Comparison of ENCODE assay signal across 25 mouse cellular contexts in genomic region chr1:183207141-183207540, GRCm38 (mm10). TPM values are rescaled to one million over a fixed set of nuclear protein-coding genes. Genes with fewer than 3 reads are reported as not detected.
DNase-seq lines count a peak whose midpoint lies in the region; ATAC-seq and TF ChIP-seq lines count a peak whose summit lies in the region.
"Had no signal": no experiment of that assay in that cellular context is flagged by ENCODE, and none has a peak within 500 bp of the region (broad histone marks: within the 10 kb centered on the region; RNA-seq: fewer than 3 reads in every experiment).

No protein-coding gene starts in this region.

- no peak for TF ChIP-seq EP300 in MEL (IDR thresholded peaks at IDR 0.05; ENCODE audit: low read depth in 1 of 2, low read length in 2 of 2)

- DNase-seq in adrenal gland, adult (ENCODE audit: inconsistent age in 2 of 2, low spot score in 1 of 2) = peak; percentile 11 to 71
- DNase-seq in adrenal gland, adult 18-20 months (ENCODE audit: low spot score in 2 of 2) = no peak
- DNase-seq in MEL (ENCODE audit: low read depth, low spot score) = no peak
- peak; percentile 19 for DNase-seq in adrenal gland, postnatal 14 days
- DNase-seq in lung, adult 2 months = no peak
- DNase-seq in urinary bladder, postnatal 4 days (ENCODE audit: low spot score in 2 of 2) = no peak
- DNase-seq in thymus, postnatal 14 days = no peak
- DNase-seq: cerebellum, adult 11 months; cerebellum, adult 9-11 months; embryo, embryonic 11 days; heart, postnatal 14 days; kidney, adult 18-20 months; kidney, postnatal 4 days; layer of hippocampus, postnatal 36 days; left cerebral cortex, postnatal 4 days; lung, postnatal 36 days; thymus, adult 2 months had no signal

- no peaks in the 10 kb centered on the region for H3K27me3 ChIP-seq in MEL (ENCODE audit: control insufficient read depth in 1 of 2, insufficient read depth in 2 of 2, low read length in 2 of 2)
- H3K27me3 ChIP-seq: embryonic facial prominence, embryonic 12.5 days; liver, embryonic 15.5 days; megakaryocyte, embryonic 14.5 days; midbrain, embryonic 13.5 days had no signal

- peak overlapping the region; percentile 35 for H3K9ac ChIP-seq in MEL (ENCODE audit: control insufficient read depth, low read depth, low read length, poor library complexity, severe bottlenecking)
- H3K9ac ChIP-seq: embryonic facial prominence, embryonic 12.5 days; liver, embryonic 15.5 days; midbrain, embryonic 13.5 days had no signal

- H3K4me1 ChIP-seq in MEL (ENCODE audit: control insufficient read depth in 1 of 2, insufficient read depth in 2 of 2, low read length in 2 of 2) = peaks cover 9 to 10% of the 10 kb centered on the region in 2 experiments
- no peaks in the 10 kb centered on the region for H3K4me1 ChIP-seq in lung, adult 2 months (ENCODE audit: control insufficient read depth, insufficient read depth, low read length)
- H3K4me1 ChIP-seq: embryonic facial prominence, embryonic 12.5 days; hindbrain, embryonic 10.5 days; megakaryocyte, embryonic 14.5 days; midbrain, embryonic 13.5 days had no signal

- no peaks in the 10 kb centered on the region for H3K9me3 ChIP-seq in MEL (replicated peaks; ENCODE audit: insufficient read depth, low read length)
- H3K9me3 ChIP-seq: embryonic facial prominence, embryonic 12.5 days; hindbrain, embryonic 10.5 days; liver, embryonic 15.5 days; megakaryocyte, embryonic 14.5 days; midbrain, embryonic 13.5 days had no signal

- TF ChIP-seq RAD21 in MEL (IDR thresholded peaks at IDR 0.05; ENCODE audit: low read depth, low read length) = no peak

- H3K27ac ChIP-seq in MEL (ENCODE audit: control insufficient read depth, low read depth, low read length) = peak overlapping the region; percentile 53
- H3K27ac ChIP-seq: embryonic facial prominence, embryonic 12.5 days; hindbrain, embryonic 10.5 days; liver, embryonic 15.5 days; midbrain, embryonic 13.5 days had no signal

- H3K79me2 ChIP-seq in MEL (ENCODE audit: control insufficient read depth, insufficient read depth, low read length, poor library complexity) = no peaks in the 10 kb centered on the region; the same call in none of the 2 replicates

- TF ChIP-seq CTCF in MEL (IDR thresholded peaks at IDR 0.05 in 2 of 3, conservative IDR thresholded peaks at IDR 0.05 in 1 of 3; ENCODE audit: control insufficient read depth in 1 of 3, insufficient read depth in 1 of 3, low read depth in 2 of 3, low read length in 3 of 3, poor library complexity in 1 of 3, severe bottlenecking in 1 of 3) = no peak
- TF ChIP-seq CTCF in lung, adult 2 months (IDR thresholded peaks at IDR 0.05; ENCODE audit: insufficient read depth, low read length) = no peak

- no peak for TF ChIP-seq POLR2A in MEL (IDR thresholded peaks at IDR 0.05; ENCODE audit: control insufficient read depth in 1 of 2, insufficient read depth in 1 of 2, low read depth in 1 of 2, low read length in 2 of 2, poor library complexity in 1 of 2)
- TF ChIP-seq POLR2A in lung, adult 2 months (IDR thresholded peaks at IDR 0.05; ENCODE audit: borderline replicate concordance, extremely low read depth, low read depth, low read length) = no peak

- ATAC-seq in megakaryocyte progenitor cell, adult 5-6 weeks (replicated peaks; ENCODE audit: poor library complexity) = peak; percentile 30
- ATAC-seq: forebrain, embryonic 16.5 days; hindbrain, embryonic 16.5 days; midbrain, embryonic 13.5 days had no signal

- H3K36me3 ChIP-seq in MEL (ENCODE audit: control insufficient read depth in 1 of 2, insufficient read depth in 2 of 2, low read length in 2 of 2) = peaks cover 0 to 13% of the 10 kb centered on the region in 2 experiments; a peak in 3 of 4 replicates
- H3K36me3 ChIP-seq: embryonic facial prominence, embryonic 12.5 days; liver, embryonic 15.5 days; midbrain, embryonic 13.5 days had no signal

- WGBS in lung, adult 2 months = 79% methylated on average over 3 of the region's 3 CpGs

- peak overlapping the region in 1 of 2 experiments; percentile 33; a peak in 3 of 4 replicates for H3K4me3 ChIP-seq in MEL (ENCODE audit: control insufficient read depth in 1 of 2, insufficient read depth in 1 of 2, low read depth in 2 of 2, low read length in 2 of 2)
- H3K4me3 ChIP-seq in lung, adult 2 months (replicated peaks; ENCODE audit: extremely low read depth, low read depth, low read length) = no peak overlapping the region
- H3K4me3 ChIP-seq: embryonic facial prominence, embryonic 12.5 days; hindbrain, embryonic 10.5 days; liver, embryonic 15.5 days; megakaryocyte, embryonic 14.5 days; midbrain, embryonic 13.5 days had no signal

TF ChIP-seq in MEL, 35 proteins besides CTCF, POLR2A, EP300 and RAD21:
- TF ChIP-seq ETS1 (IDR thresholded peaks at IDR 0.05; ENCODE audit: low read depth, low read length) (no peak), ZNF384 (IDR thresholded peaks at IDR 0.05; ENCODE audit: low read depth, low read length) (peak; percentile 59; the same call in 1 of the 2 replicates)

RNA-seq across cellular contexts. Expression of gene Disp1, which starts 14.2 kb away (rescaled TPM):
- total RNA-seq in adrenal gland, adult 18-20 months (2021) = 10 to 100 TPM; 11.5 to 12.7 TPM
- 5.9 and 6.3 TPM in 2 replicates for total RNA-seq in MEL (2012; rRNA removed)
- 1 to 10 TPM in 1 of 2 experiments, not detected in 1; 9.9 TPM for polyA plus RNA-seq in MEL (2012; ENCODE audit: insufficient read depth in 1 of 2, insufficient read length in 2 of 2, low read depth in 1 of 2, low replicate concordance in 2 of 2, missing spikeins in 1 of 2)
- 12.5 and 13.4 TPM in 2 replicates for total RNA-seq in adrenal gland, postnatal 14 days (2021)
- 5.7 and 6.2 TPM in 2 replicates for total RNA-seq in megakaryocyte progenitor cell, adult 5-6 weeks (2015)
- total RNA-seq in megakaryocyte progenitor cell, adult 5-6 weeks (2017) = 5.3 and 7.2 TPM in 2 replicates
- polyA plus RNA-seq in lung, adult 2 months (2012; rRNA removed) = 9.2 and 9.7 TPM in 2 replicates

Comparison
In these comparisons a context has a peak if more than half of its experiments do, and no peak if none do; other contexts are left out.
1. DNase-seq: peak in adrenal gland, adult (2 of 2) and adrenal gland, postnatal 14 days (single experiment); none in adrenal gland, adult 18-20 months (0 of 2), MEL (single experiment), lung, adult 2 months (single experiment), urinary bladder, postnatal 4 days (0 of 2) and thymus, postnatal 14 days (single experiment).